ENCODE assay signal across 20 mouse cellular contexts in the genomic region with DNA sequence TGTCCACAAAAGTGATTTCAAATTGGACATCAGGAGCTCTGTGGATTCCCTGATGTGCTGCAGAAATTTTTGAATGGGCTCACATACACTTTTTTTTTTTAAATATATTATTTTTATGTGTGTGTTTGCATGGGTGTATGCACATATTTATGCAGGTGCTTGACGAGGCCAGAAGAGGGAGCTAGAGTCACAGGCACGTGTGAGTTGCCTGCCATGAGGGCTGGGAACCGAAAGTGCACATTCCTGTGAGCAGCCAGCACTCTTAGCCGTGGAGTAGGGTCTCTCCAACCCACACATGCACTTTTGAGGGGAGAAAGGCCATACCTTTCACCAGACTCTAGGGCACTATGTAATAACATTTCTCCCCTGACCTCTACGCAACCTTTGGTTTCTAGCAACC.
DNase-seq lines count a peak whose midpoint lies in the region; ATAC-seq and TF ChIP-seq lines count a peak whose summit lies in the region.
"Had no signal": no experiment of that assay in that cellular context is flagged by ENCODE, and none has a peak within 500 bp of the region (broad histone marks: within the 10 kb centered on the region; RNA-seq: fewer than 3 reads in every experiment).

No protein-coding gene starts in this region.

- CTCF ChIA-PET in Patski (lab: Charles Lee): no interaction called here

- no peaks in the 10 kb centered on the region for H3K4me1 ChIP-seq in testis, adult 2 months (ENCODE audit: control insufficient read depth, insufficient read depth, low read length)
- H3K4me1 ChIP-seq: embryonic facial prominence, embryonic 10.5 days; forebrain, embryonic 12.5 days; hindbrain, embryonic 13.5 days; kidney, embryonic 15.5 days; lung, embryonic 15.5 days; midbrain, embryonic 13.5 days had no signal

- H3K27me3 ChIP-seq in testis, adult 2 months (ENCODE audit: control insufficient read depth, insufficient read depth, low read length): no peaks in the 10 kb centered on the region
- H3K27me3 ChIP-seq in Patski: peaks cover 34% of the 10 kb centered on the region
- H3K27me3 ChIP-seq: forebrain, embryonic 12.5 days; hindbrain, embryonic 13.5 days; kidney, embryonic 15.5 days; lung, embryonic 15.5 days; midbrain, embryonic 13.5 days had no signal

- POLR2A ChIA-PET in Patski (lab: Charles Lee): no interaction called here

- no peak for DNase-seq in layer of hippocampus, adult 2 months (ENCODE audit: low spot score in 2 of 2)
- DNase-seq in layer of hippocampus, postnatal 14 days (ENCODE audit: low spot score in 2 of 2): no peak
- no peak for DNase-seq in testis, postnatal 14 days (ENCODE audit: low spot score)
- DNase-seq in Patski (ENCODE audit: low read depth, low spot score): no peak
- no peak for DNase-seq in cerebellum, postnatal 25 days
- DNase-seq in cerebellum, adult 9-10 months: no peak
- DNase-seq: adrenal gland, postnatal 14 days; cerebellum, adult 11-12 months; gastrocnemius, adult 2 months; heart, postnatal 10 days; thymus, adult 2 months had no signal

- no peak overlapping the region for H3K27ac ChIP-seq in layer of hippocampus, adult 2 months
- no peak overlapping the region for H3K27ac ChIP-seq in testis, adult 2 months (ENCODE audit: control insufficient read depth, insufficient read depth, low read depth, low read length)
- H3K27ac ChIP-seq: embryonic facial prominence, embryonic 10.5 days; forebrain, embryonic 12.5 days; gastrocnemius, adult 2 months; hindbrain, embryonic 13.5 days; kidney, embryonic 15.5 days; lung, embryonic 15.5 days; macrophage; midbrain, embryonic 13.5 days had no signal

- no peak for ATAC-seq in Patski
- ATAC-seq: midbrain, embryonic 13.5 days had no signal

- TF ChIP-seq POLR2A in testis, adult 2 months (IDR thresholded peaks at IDR 0.05; ENCODE audit: control insufficient read depth, low read depth, low read length): no peak

- no peak overlapping the region for H3K4me3 ChIP-seq in layer of hippocampus, adult 2 months
- H3K4me3 ChIP-seq in testis, adult 2 months (ENCODE audit: control insufficient read depth, low read depth, low read length): no peak overlapping the region
- H3K4me3 ChIP-seq: embryonic facial prominence, embryonic 10.5 days; forebrain, embryonic 12.5 days; gastrocnemius, adult 2 months; hindbrain, embryonic 13.5 days; kidney, embryonic 15.5 days; lung, embryonic 15.5 days; midbrain, embryonic 13.5 days; myocyte had no signal

- no peaks in the 10 kb centered on the region for H3K36me3 ChIP-seq in testis, adult 2 months (ENCODE audit: control insufficient read depth, insufficient read depth, low read length)
- H3K36me3 ChIP-seq: embryonic facial prominence, embryonic 10.5 days; forebrain, embryonic 12.5 days; hindbrain, embryonic 13.5 days; kidney, embryonic 15.5 days; lung, embryonic 15.5 days; midbrain, embryonic 13.5 days had no signal

- in situ Hi-C loops in Patski (cut with MboI; ENCODE audit: low pct_unique_long_range_greater_than_20kb): no loop called here

- TF ChIP-seq CTCF in layer of hippocampus, adult 2 months (conservative IDR thresholded peaks at IDR 0.05): peak; percentile 49
- peak; percentile 56; the same call in 1 of the 2 replicates for TF ChIP-seq CTCF in testis, adult 2 months (IDR thresholded peaks at IDR 0.05; ENCODE audit: control insufficient read depth, insufficient read depth, insufficient replicate concordance, low read depth, low read length)
- TF ChIP-seq CTCF in Patski (IDR thresholded peaks at IDR 0.05): peak; percentile 37
